Mouse (Mus musculus): Measurements from ENCODE around the gene Mis18a. TPM values are rescaled to one million over a fixed set of nuclear protein-coding genes. Genes with fewer than 3 reads are reported as not detected.

Gene Mis18a
- polyA plus RNA-seq, 1 experiment from 2014 or later: 74.5 TPM

DNA sequence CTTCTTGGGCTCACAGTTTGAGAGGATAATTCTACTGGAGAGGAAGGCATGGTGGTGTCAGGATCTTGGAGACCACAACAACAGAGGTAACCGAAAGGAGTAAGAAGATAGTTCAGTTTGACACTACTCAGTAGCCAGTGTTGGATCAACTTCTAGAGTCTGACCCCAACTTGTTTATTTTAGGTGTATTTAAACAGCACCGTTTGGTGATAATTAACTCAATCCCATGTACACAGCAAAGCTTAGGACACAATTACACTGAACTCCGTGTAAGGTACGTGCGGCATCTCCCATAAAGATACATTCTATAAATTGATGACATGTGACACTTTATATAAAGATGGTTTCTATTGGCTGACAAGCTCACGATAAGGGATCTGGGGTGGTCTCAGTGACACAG lies 52.6 kb downstream of the Mis18a start:
- Histone ChIP-seq H3K36me3 (no peaks in the 10 kb centered on the region), H3K4me2 (replicated peaks) (no peak overlapping the region), H3K27me3 (no peaks in the 10 kb centered on the region), H3K4me3 (no peak overlapping the region), H3K4me1 (no peaks in the 10 kb centered on the region), H3K27ac (no peak overlapping the region), H3K9me3 (peaks cover 3% of the 10 kb centered on the region), H3K9ac (no peak overlapping the region)
- WGBS: 95% methylated on average over 6 of the region's 6 CpGs
- no peak for ATAC-seq (ENCODE audit: low FRiP score, low read depth)

DNA sequence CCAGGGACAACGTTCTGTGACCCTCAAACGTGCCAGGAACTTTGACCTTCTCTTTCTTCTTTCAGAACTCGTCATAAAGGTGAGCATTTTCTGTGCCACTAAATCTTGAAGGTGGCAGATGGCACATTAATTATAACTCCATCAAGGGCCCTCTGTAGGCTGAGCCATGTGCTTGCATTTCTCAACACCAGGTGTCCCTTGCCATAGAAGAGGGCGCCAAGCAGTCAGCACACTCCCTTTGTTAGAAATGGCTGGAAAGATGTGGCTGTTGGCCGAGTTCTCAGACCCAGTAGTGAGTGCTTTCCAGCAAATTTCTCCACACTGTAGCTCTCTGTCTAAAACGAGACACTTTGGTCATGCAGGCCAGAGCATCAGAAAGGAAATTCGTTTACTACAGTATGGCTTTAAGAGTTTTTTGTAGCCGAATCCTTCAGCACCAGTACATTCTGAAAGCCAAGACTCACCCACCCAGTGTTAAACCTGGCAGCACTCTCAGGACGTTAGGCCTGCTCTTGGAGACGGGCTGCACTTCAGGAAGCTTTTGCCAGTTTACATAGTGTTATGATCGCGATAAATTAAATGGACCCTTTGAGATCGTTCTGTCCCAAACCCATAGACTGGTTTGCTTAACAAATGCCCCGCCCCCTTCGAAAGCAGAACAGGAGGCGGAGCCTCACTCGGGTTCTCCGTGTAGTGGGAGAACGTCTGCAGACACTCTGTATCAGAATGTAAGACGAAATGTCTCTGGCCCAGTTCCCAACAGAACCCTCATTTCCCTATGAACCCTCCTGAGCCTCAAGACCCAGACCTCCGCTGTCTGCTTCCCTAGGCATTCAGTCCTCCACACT lies 53.5 kb downstream of the Mis18a start:
- no peaks in the 10 kb centered on the region for H3K27me3 ChIP-seq
- no peak overlapping the region for H3K4me2 ChIP-seq (replicated peaks)
- no peak overlapping the region for H3K9ac ChIP-seq
- H3K9me3 ChIP-seq: peaks cover under 1% of the 10 kb centered on the region; the same call in 1 of the 2 replicates
- H3K4me3 ChIP-seq: no peak overlapping the region
- H3K36me3 ChIP-seq: no peaks in the 10 kb centered on the region
- H3K27ac ChIP-seq: no peak overlapping the region
- 79% methylated on average over 21 of the region's 21 CpGs for WGBS
- H3K4me1 ChIP-seq: no peaks in the 10 kb centered on the region
- no peak for ATAC-seq (ENCODE audit: low FRiP score, low read depth)

Other genes with a start within 250 kb of the Mis18a start
- gene Mrap, start 10.8 kb upstream of the Mis18a start, polyA plus RNA-seq (2015; fragmentation: Nextera tagmentation; extraction: Ambion mirVana): 0.45 TPM in 1 of 2 replicates, not detected in the other
- gene Urb1, start 83.0 kb upstream of the Mis18a start, polyA plus RNA-seq (2015; fragmentation: Nextera tagmentation; extraction: Ambion mirVana): 9.4 and 11.8 TPM in 2 replicates
- gene Eva1c, start 99.3 kb upstream of the Mis18a start, polyA plus RNA-seq (2015; fragmentation: Nextera tagmentation; extraction: Ambion mirVana): 1.5 and 2.6 TPM in 2 replicates
- gene Cfap298, start 207.7 kb upstream of the Mis18a start, polyA plus RNA-seq (2015; fragmentation: Nextera tagmentation; extraction: Ambion mirVana): 35.2 and 37.0 TPM in 2 replicates

All from limb, embryonic 13.5 days (tissue).